Mouse (Mus musculus) G1E (cell line): ENCODE results near the gene B3gnt9.

Experiments
- CTCF ChIP-seq: IDR thresholded peaks from 2 replicates; pipeline ENCODE4 v1.5.1; 2012; ENCODE audit warnings: low read depth, low read length, inconsistent platforms, mixed read lengths
- GATA1 ChIP-seq: IDR thresholded peaks from 2 replicates; pipeline ENCODE4 v1.6.1; 2012; ENCODE audit warnings: borderline replicate concordance, low read length, inconsistent platforms, mixed read lengths

GRCm38 (mm10) chr8:105294776-105295175, 39.8 kb upstream of the B3gnt9 start:
- TF ChIP-seq GATA1 (no peak), CTCF (no peak)
